Mouse (Mus musculus) heart, postnatal 0 days (tissue): ENCODE data around the gene Zfhx3.

Source experiments
- CTCF ChIP-seq: IDR thresholded peaks from 2 replicates; pipeline ENCODE4 v1.5.1; 2016; ENCODE audit warnings: antibody characterized with exemption, control low read depth, low read depth
- EP300 ChIP-seq: IDR thresholded peaks from 2 replicates; pipeline ENCODE4 v1.6.1; 2016; ENCODE audit warnings: antibody characterized with exemption, low read depth

GRCm38 (mm10) chr8:108019651-108020050 lies 77.2 kb downstream of the Zfhx3 start:
- TF ChIP-seq CTCF (no peak), EP300 (no peak)
